Mouse (Mus musculus): ENCODE measurements around the gene Aanat. TPM values are rescaled to one million over a fixed set of nuclear protein-coding genes. Genes with fewer than 3 reads are reported as not detected.

Aanat gene
- total and polyA plus RNA-seq, 2 experiments from 2014 or later, result not detected

- TF ChIP-seq EP300 (IDR thresholded peaks at IDR 0.05; ENCODE audit: low read depth), result no peak
- TF ChIP-seq CTCF (IDR thresholded peaks at IDR 0.05; ENCODE audit: low read depth), result peak; percentile 100
- H3K27me3 ChIP-seq (ENCODE audit: control insufficient read depth, insufficient read depth, low read length), result peaks cover 8% of the 10 kb centered on the region
- H3K4me3 ChIP-seq (ENCODE audit: low read depth, low read length), result no peak overlapping the region
- H3K9ac ChIP-seq (replicated peaks; ENCODE audit: low read depth, low read length), result no peak overlapping the region
- H3K4me1 ChIP-seq (ENCODE audit: control insufficient read depth, insufficient read depth), result no peaks in the 10 kb centered on the region
- H3K4me2 ChIP-seq (ENCODE audit: low read depth, low read length), result no peak overlapping the region
- H3K36me3 ChIP-seq (replicated peaks; ENCODE audit: control insufficient read depth, insufficient read depth, low read length), result no peaks in the 10 kb centered on the region
- no peak overlapping the region for H3K27ac ChIP-seq (ENCODE audit: low read depth)
- DNase-seq (ENCODE audit: low spot score) (peak; percentile 87), ATAC-seq (ENCODE audit: insufficient read depth, low read depth) (peak; percentile 80)
- no peaks in the 10 kb centered on the region for H3K9me3 ChIP-seq (replicated peaks; ENCODE audit: control insufficient read depth, low read length)
Measured at GRCm38 (mm10) chr11:116592428-116592827, 6.2 kb downstream of the Aanat start.

DNA sequence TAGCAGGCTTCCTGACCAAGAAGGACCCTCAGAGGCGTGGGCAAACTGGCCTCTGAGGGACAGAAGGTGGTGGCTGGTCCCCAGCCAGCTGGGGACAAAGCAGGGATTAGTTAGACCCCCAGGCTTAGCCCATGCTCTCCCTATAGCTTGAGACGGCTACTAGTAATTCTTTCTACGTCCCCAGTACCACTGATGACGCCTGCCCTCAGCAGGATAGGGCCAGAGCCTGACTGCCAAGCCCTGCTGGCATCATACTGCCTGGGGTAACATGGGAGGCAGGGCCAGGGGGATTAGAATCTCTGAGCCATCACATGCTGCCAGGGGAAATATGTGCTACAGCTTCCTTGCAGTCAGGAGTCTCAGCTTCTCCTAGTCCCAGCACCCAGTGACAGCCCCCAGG lies 7.1 kb downstream of the Aanat start:
- 84% methylated on average over 4 of the region's 4 CpGs for WGBS
- ATAC-seq (ENCODE audit: insufficient read depth, low read depth) (no peak), DNase-seq (ENCODE audit: low spot score) (no peak)
- Histone ChIP-seq H3K36me3 (replicated peaks; ENCODE audit: control insufficient read depth, insufficient read depth, low read length) (peaks cover 3% of the 10 kb centered on the region; the same call in 1 of the 2 replicates), H3K27me3 (ENCODE audit: control insufficient read depth, insufficient read depth, low read length) (no peaks in the 10 kb centered on the region), H3K9ac (replicated peaks; ENCODE audit: low read depth, low read length) (no peak overlapping the region), H3K27ac (ENCODE audit: low read depth) (no peak overlapping the region), H3K9me3 (replicated peaks; ENCODE audit: control insufficient read depth, low read length) (no peaks in the 10 kb centered on the region), H3K4me3 (ENCODE audit: low read depth, low read length) (no peak overlapping the region), H3K4me2 (ENCODE audit: low read depth, low read length) (no peak overlapping the region), H3K4me1 (ENCODE audit: control insufficient read depth, insufficient read depth) (no peaks in the 10 kb centered on the region)
- TF ChIP-seq EP300 (IDR thresholded peaks at IDR 0.05; ENCODE audit: low read depth) (no peak), CTCF (IDR thresholded peaks at IDR 0.05; ENCODE audit: low read depth) (no peak)

- no peak for DNase-seq (ENCODE audit: low spot score)
- WGBS, result 83% methylated on average over 19 of the region's 19 CpGs
- Histone ChIP-seq H3K27me3 (ENCODE audit: control insufficient read depth, insufficient read depth, low read length) (no peaks in the 10 kb centered on the region), H3K9me3 (replicated peaks; ENCODE audit: control insufficient read depth, low read length) (no peaks in the 10 kb centered on the region), H3K36me3 (replicated peaks; ENCODE audit: control insufficient read depth, insufficient read depth, low read length) (peaks cover 36% of the 10 kb centered on the region), H3K4me3 (ENCODE audit: low read depth, low read length) (no peak overlapping the region), H3K9ac (replicated peaks; ENCODE audit: low read depth, low read length) (no peak overlapping the region), H3K4me1 (ENCODE audit: control insufficient read depth, insufficient read depth) (no peaks in the 10 kb centered on the region), H3K4me2 (ENCODE audit: low read depth, low read length) (no peak overlapping the region), H3K27ac (ENCODE audit: low read depth) (no peak overlapping the region)
- TF ChIP-seq EP300 (IDR thresholded peaks at IDR 0.05; ENCODE audit: low read depth) (no peak), CTCF (IDR thresholded peaks at IDR 0.05; ENCODE audit: low read depth) (no peak)
- no peak for ATAC-seq (ENCODE audit: insufficient read depth, low read depth)
Measured at GRCm38 (mm10) chr11:116596766-116597165, 10.5 kb downstream of the Aanat start.

- no peak overlapping the region for H3K4me2 ChIP-seq (ENCODE audit: low read depth, low read length)
- no peak overlapping the region for H3K9ac ChIP-seq (replicated peaks; ENCODE audit: low read depth, low read length)
- DNase-seq (ENCODE audit: low spot score) (no peak), ATAC-seq (ENCODE audit: insufficient read depth, low read depth) (no peak)
- H3K4me1 ChIP-seq (ENCODE audit: control insufficient read depth, insufficient read depth), result no peaks in the 10 kb centered on the region
- TF ChIP-seq CTCF (IDR thresholded peaks at IDR 0.05; ENCODE audit: low read depth) (no peak), EP300 (IDR thresholded peaks at IDR 0.05; ENCODE audit: low read depth) (no peak)
- no peak overlapping the region for H3K27ac ChIP-seq (ENCODE audit: low read depth)
- H3K27me3 ChIP-seq (ENCODE audit: control insufficient read depth, insufficient read depth, low read length), result no peaks in the 10 kb centered on the region
- no peaks in the 10 kb centered on the region for H3K9me3 ChIP-seq (replicated peaks; ENCODE audit: control insufficient read depth, low read length)
- H3K36me3 ChIP-seq (replicated peaks; ENCODE audit: control insufficient read depth, insufficient read depth, low read length), result peaks cover 47% of the 10 kb centered on the region
- 89% methylated on average over 8 of the region's 8 CpGs for WGBS
- no peak overlapping the region for H3K4me3 ChIP-seq (ENCODE audit: low read depth, low read length)
Measured at GRCm38 (mm10) chr11:116598193-116598592, 12.0 kb downstream of the Aanat start.

DNA sequence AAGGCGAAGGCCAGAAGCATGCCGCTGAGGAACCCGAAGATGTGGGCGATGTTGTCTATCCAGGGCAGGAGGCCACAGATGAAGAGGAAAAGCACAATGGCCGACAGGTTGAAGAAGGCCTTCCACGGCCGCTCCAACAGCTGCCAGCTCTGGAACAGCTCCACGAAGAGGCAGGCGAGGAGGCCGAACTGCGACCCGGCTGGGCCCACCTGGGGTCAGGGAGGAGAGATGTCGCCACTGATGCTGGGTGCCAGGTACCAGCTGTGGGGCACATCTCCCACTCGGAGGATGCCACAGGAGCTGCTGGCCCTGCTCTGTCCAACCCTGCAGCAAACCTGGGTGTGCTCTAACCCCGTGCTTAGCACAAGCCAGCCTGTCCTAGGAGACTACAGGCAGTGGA lies 13.0 kb downstream of the Aanat start:
- H3K27ac ChIP-seq (ENCODE audit: low read depth), result no peak overlapping the region
- H3K4me1 ChIP-seq (ENCODE audit: control insufficient read depth, insufficient read depth), result no peaks in the 10 kb centered on the region
- H3K27me3 ChIP-seq (ENCODE audit: control insufficient read depth, insufficient read depth, low read length), result no peaks in the 10 kb centered on the region
- DNase-seq (ENCODE audit: low spot score) (no peak), ATAC-seq (ENCODE audit: insufficient read depth, low read depth) (no peak)
- H3K4me3 ChIP-seq (ENCODE audit: low read depth, low read length), result no peak overlapping the region
- no peak overlapping the region for H3K4me2 ChIP-seq (ENCODE audit: low read depth, low read length)
- peaks cover 58% of the 10 kb centered on the region for H3K36me3 ChIP-seq (replicated peaks; ENCODE audit: control insufficient read depth, insufficient read depth, low read length)
- TF ChIP-seq CTCF (IDR thresholded peaks at IDR 0.05; ENCODE audit: low read depth) (no peak), EP300 (IDR thresholded peaks at IDR 0.05; ENCODE audit: low read depth) (no peak)
- H3K9me3 ChIP-seq (replicated peaks; ENCODE audit: control insufficient read depth, low read length), result no peaks in the 10 kb centered on the region
- H3K9ac ChIP-seq (replicated peaks; ENCODE audit: low read depth, low read length), result no peak overlapping the region
- 93% methylated on average over 15 of the region's 15 CpGs for WGBS

GRCm38 (mm10) chr11:116601166-116601565 lies 14.9 kb downstream of the Aanat start:
- Histone ChIP-seq H3K27ac (ENCODE audit: low read depth) (no peak overlapping the region), H3K9me3 (replicated peaks; ENCODE audit: control insufficient read depth, low read length) (no peaks in the 10 kb centered on the region), H3K4me2 (ENCODE audit: low read depth, low read length) (no peak overlapping the region), H3K4me3 (ENCODE audit: low read depth, low read length) (no peak overlapping the region), H3K36me3 (replicated peaks; ENCODE audit: control insufficient read depth, insufficient read depth, low read length) (peaks cover 77% of the 10 kb centered on the region), H3K4me1 (ENCODE audit: control insufficient read depth, insufficient read depth) (no peaks in the 10 kb centered on the region), H3K9ac (replicated peaks; ENCODE audit: low read depth, low read length) (no peak overlapping the region), H3K27me3 (ENCODE audit: control insufficient read depth, insufficient read depth, low read length) (no peaks in the 10 kb centered on the region)
- 95% methylated on average over 8 of the region's 8 CpGs for WGBS
- no peak for DNase-seq (ENCODE audit: low spot score)
- TF ChIP-seq CTCF (IDR thresholded peaks at IDR 0.05; ENCODE audit: low read depth), result no peak
- no peak for TF ChIP-seq EP300 (IDR thresholded peaks at IDR 0.05; ENCODE audit: low read depth)
- no peak for ATAC-seq (ENCODE audit: insufficient read depth, low read depth)

Data from heart, postnatal 0 days (tissue).